Mouse (Mus musculus): ENCODE measurements around the gene Fto.

- no peak for TF ChIP-seq POLR2A (IDR thresholded peaks at IDR 0.05; ENCODE audit: low read depth, low read length)
- no peak for TF ChIP-seq CTCF (conservative IDR thresholded peaks at IDR 0.05; ENCODE audit: insufficient read depth, insufficient read length, low read depth, low read length)
These were observed 163.7 kb downstream of the Fto start for GRCm38 (mm10) chr8:91476988-91477387.
